Mouse (Mus musculus): ENCODE results near the gene Secisbp2l.

DNA sequence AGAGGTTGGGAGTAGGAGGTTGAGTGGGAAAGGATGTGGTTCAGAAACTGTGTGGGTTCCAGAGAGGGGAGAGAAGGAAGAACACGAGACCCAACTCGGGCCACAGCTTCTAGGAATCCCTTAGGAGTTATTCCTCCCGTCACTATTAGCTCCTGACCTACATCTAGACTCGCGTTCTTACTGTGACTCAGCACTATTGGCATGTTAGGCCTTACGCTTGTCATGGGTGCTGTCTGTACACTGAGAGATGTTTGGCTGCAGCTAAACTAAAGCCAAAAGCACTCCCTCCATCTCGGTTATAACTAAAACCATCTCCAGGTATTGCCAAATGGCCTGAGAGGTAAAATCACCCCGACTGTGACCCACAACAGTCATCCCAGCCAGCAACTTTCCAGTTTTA, 66.1 kb downstream of the Secisbp2l start:
- TF ChIP-seq CTCF (IDR thresholded peaks at IDR 0.05; ENCODE audit: low read depth) (no peak), EP300 (IDR thresholded peaks at IDR 0.05; ENCODE audit: low read depth) (no peak)

Data from heart, postnatal 0 days (tissue).